Mouse (Mus musculus) embryonic facial prominence, embryonic 10.5 days (tissue): ENCODE results near the gene Gm4858. TPM values are rescaled to one million over a fixed set of nuclear protein-coding genes. Genes with fewer than 3 reads are reported as not detected.

Experiments used
- DNase-seq: peaks from one replicate; pipeline ENCODE4 v3.0.0-alpha.2; 2017; ENCODE audit warnings: low spot score
- H3K27ac ChIP-seq: fragments of 300-500 bp; sonication (generic); replicated peaks from 2 replicates; pipeline ENCODE4 v1.5.1; 2016; ENCODE audit warnings: mild to moderate bottlenecking
- H3K27me3 ChIP-seq: fragments of 300-500 bp; sonication (generic); replicated peaks from 2 replicates; pipeline ENCODE4 v1.6.1; 2016; ENCODE audit warnings: low read depth, mild to moderate bottlenecking; ENCODE audit not compliant: poor library complexity, severe bottlenecking
- H3K36me3 ChIP-seq: fragments of 300-500 bp; sonication (generic); replicated peaks from 2 replicates; pipeline ENCODE4 v1.6.1; 2016; ENCODE audit warnings: mild to moderate bottlenecking, moderate library complexity
- H3K4me1 ChIP-seq: fragments of 300-500 bp; sonication (generic); 2 replicates; pipeline ENCODE4 v1.6.1; 2016
- H3K4me3 ChIP-seq: fragments of 300-500 bp; sonication (generic); 2 replicates; pipeline ENCODE4 v1.5.1; 2016; ENCODE audit warnings: mild to moderate bottlenecking, moderate library complexity
- H3K9me3 ChIP-seq: fragments of 300-500 bp; sonication (generic); 2 replicates; pipeline ENCODE4 v1.6.1; 2016; ENCODE audit warnings: mild to moderate bottlenecking
- WGBS: fragments of 180-500 bp; shearing (Covaris S2); methylation state at CpG from one replicate; pipeline ENCODE4 v1.1.7; 2016; 5-methylcytosine and 5-hydroxymethylcytosine counted together
- polyA plus RNA-seq: library from polyadenylated mRNA; unstranded; fragments of >200 nt; fragmentation: Nextera tagmentation; extraction: Ambion mirVana; gene quantifications from 2 replicates; pipeline ENCODE4 v1.2.1, GENCODE M21; 2016

The Gm4858 gene
- polyA plus RNA-seq, 1 experiment from 2014 or later, result not detected

DNA sequence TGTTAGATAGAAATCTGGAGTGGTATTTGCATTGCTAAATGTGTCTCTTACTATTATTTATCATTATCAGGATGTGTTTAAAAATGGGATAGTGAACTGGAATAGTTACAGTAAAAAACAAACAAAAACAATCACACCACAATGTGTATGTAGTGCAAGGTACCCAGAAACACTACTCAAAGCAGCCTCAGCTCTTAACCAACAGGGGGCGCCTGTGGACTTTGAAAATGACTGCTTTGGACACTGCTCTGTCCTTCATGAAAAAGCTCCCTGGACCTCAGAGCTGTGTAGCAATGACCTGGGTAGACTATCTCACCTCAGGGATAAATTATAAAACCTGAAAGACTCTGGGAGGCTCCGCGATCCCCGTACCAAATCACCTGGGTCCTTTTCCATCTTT lies 50.5 kb downstream of the Gm4858 start:
- H3K9me3 ChIP-seq, result no peaks in the 10 kb centered on the region
- no peaks in the 10 kb centered on the region for H3K27me3 ChIP-seq
- no peak overlapping the region for H3K4me3 ChIP-seq
- no peaks in the 10 kb centered on the region for H3K4me1 ChIP-seq
- no peak overlapping the region for H3K27ac ChIP-seq
- WGBS, result 48% methylated on average over 4 of the region's 4 CpGs
- DNase-seq, result no peak
- no peaks in the 10 kb centered on the region for H3K36me3 ChIP-seq

Other genes starting within 250 kb of the Gm4858 start
- not detected in 2 replicates for gene Kprp, start 241.6 kb upstream of the Gm4858 start, polyA plus RNA-seq
- gene Lce1l, start 217.5 kb upstream of the Gm4858 start, polyA plus RNA-seq, result not detected in 2 replicates
- not detected in 2 replicates for gene 2310050C09Rik, start 198.6 kb upstream of the Gm4858 start, polyA plus RNA-seq
- gene Lce3a, start 142.6 kb upstream of the Gm4858 start, polyA plus RNA-seq, result not detected in 2 replicates
- not detected in 2 replicates for gene Lce3b, start 135.8 kb upstream of the Gm4858 start, polyA plus RNA-seq
- not detected in 2 replicates for gene Lce3c, start 124.3 kb upstream of the Gm4858 start, polyA plus RNA-seq
- not detected in 2 replicates for gene Lce3d, start 111.4 kb upstream of the Gm4858 start, polyA plus RNA-seq
- gene Lce3e, start 101.8 kb upstream of the Gm4858 start, polyA plus RNA-seq, result not detected in 2 replicates
- gene Lce3f, start 76.6 kb upstream of the Gm4858 start, polyA plus RNA-seq, result not detected in 2 replicates
- gene Crct1, start 53.1 kb upstream of the Gm4858 start, polyA plus RNA-seq, result 0.36 TPM in 1 of 2 replicates, not detected in the other
- not detected in 2 replicates for gene Lce1m, start 49.8 kb upstream of the Gm4858 start, polyA plus RNA-seq
- not detected in 2 replicates for gene Crnn, start 76.0 kb downstream of the Gm4858 start, polyA plus RNA-seq
- gene Flg2, start 128.5 kb downstream of the Gm4858 start, polyA plus RNA-seq, result not detected in 2 replicates
- gene Flg, start 204.7 kb downstream of the Gm4858 start, polyA plus RNA-seq, result not detected in 2 replicates